Mouse (Mus musculus) bone marrow, adult 2 months (tissue): ENCODE data around the gene Zfp385a.

ENCODE experiments used
- CTCF ChIP-seq: fragments of 200-500 bp; IDR thresholded peaks from 2 replicates; pipeline ENCODE4 v1.5.1; 2011; ENCODE audit warnings: low read length, control low read depth; ENCODE audit not compliant: control insufficient read depth, insufficient read depth
- POLR2A ChIP-seq: fragments of 200-500 bp; IDR thresholded peaks from 2 replicates; pipeline ENCODE4 v1.6.1; 2011; ENCODE audit warnings: low read depth, mild to moderate bottlenecking, control low read depth, low read length, borderline replicate concordance; ENCODE audit not compliant: control insufficient read depth

DNA sequence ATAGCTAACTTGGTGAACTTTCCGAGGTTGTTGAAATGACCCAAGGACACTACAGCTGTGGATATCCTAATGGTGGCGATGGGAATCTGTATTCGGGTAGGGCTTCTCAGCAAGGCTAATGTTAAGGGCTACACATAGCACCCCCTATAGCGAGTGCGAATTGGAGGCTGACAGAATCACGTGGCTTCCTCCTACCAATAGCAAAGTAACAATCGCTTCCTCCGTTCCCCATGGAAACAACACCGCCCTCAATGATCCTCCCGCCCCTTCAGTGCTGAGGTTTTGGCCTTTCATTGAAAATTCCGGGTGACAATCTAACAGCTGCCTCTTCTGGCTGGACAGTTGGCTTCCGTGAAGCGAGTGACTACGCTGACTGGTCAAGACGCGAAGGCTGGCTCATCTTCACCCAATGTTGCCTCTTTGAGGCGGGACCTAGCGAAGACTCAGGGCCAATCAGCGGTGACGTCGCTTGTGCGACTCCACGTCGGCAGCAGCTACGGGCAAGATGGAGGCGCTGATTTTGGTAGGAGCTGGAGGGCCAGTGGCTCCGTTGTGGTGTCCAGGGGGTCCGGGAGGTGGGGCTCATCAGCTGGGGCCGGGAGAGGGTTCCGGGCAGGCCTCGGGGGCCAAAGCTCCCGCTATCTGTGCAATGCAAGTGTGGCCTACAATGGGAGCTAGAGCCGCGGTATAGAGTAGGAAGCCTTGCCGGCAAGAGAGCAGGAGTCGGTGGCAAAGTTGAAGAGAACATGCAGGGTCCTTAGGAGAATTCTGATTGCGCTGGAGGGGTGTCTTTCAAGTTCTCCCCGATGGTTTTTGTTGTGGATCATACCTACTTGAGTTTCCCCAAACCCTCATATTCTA lies 67.2 kb downstream of the Zfp385a start, which contains the start of gene Copz1:
- TF ChIP-seq CTCF: no peak
- TF ChIP-seq POLR2A: peak; percentile 86
